Mouse (Mus musculus): Measurements from ENCODE around the gene Otud7b.

DNA sequence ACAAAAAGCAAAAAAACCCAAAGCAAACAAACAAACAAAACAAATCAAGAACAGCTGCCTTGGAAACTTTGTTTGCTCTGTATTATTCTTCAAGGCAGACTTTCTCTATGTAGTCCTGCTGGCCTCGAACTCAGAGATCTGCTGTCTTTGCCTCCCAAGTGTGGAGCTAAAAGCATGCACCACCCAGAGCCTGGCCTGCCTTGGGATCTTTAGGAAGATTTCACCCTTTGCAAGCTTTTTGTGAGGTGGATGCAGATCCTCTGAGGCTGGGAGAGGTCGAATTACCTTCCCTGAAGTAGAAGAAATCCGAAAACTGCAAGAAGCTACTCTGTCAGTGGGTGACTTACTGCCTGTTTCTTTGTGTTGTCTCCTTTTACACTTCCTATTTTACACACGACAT, 39.2 kb upstream of the Otud7b start:
- no peak for TF ChIP-seq CTCF (IDR thresholded peaks at IDR 0.05; ENCODE audit: borderline replicate concordance, extremely low read depth, insufficient read depth, insufficient read length)
- no peak for TF ChIP-seq POLR2A (IDR thresholded peaks at IDR 0.05; ENCODE audit: borderline replicate concordance, extremely low read depth, insufficient read depth, insufficient read length, poor library complexity, severe bottlenecking)

Data from brain, embryonic 14.5 days (tissue).